Mouse (Mus musculus): ENCODE results near the gene Snx18.

DNA sequence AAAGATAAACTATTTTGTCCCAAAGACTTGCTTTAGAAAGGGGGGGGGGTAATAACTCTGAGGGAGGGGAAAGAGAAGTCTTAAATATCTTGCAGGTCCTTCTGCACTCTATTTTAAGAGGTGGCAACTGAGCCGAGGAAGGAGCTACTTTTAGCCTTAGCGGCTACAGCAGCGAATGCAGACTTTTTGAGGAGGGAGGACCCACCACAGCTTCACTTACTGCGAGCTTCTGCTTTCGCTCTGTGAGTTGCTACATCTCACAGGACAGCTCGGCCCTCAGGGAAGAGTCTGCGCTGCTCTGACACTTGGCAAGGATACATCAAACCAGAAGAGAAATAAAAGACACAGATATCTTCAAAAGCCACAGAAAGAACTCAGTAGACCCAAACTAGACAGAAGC lies 38.8 kb upstream of the Snx18 start:
- no peak for TF ChIP-seq POLR2A (IDR thresholded peaks at IDR 0.05; ENCODE audit: borderline replicate concordance, insufficient read depth, low read length)
- TF ChIP-seq CTCF (IDR thresholded peaks at IDR 0.05; ENCODE audit: borderline replicate concordance, insufficient read depth, low read depth, low read length), result no peak

Measured in cerebellum, adult 2 months (tissue).